Mouse (Mus musculus) hindbrain, embryonic 16.5 days (tissue): ENCODE data around the gene Zfp950. TPM values are rescaled to one million over a fixed set of nuclear protein-coding genes. Genes with fewer than 3 reads are reported as not detected.

ENCODE experiments used
- ATAC-seq: fragments of 200-750 bp; cut with Nextera tagmentation; 2 replicates; pipeline ENCODE4 v1.8.0; 2017; ENCODE audit warnings: moderate TSS enrichment, moderate library complexity
- H3K27ac ChIP-seq: fragments of 300-500 bp; sonication (generic); 2 replicates; pipeline ENCODE4 v1.5.1; 2014; ENCODE audit warnings: low read depth, mild to moderate bottlenecking, control low read depth, low read length, moderate library complexity
- H3K27me3 ChIP-seq: fragments of 300-500 bp; sonication (generic); replicated peaks from 2 replicates; pipeline ENCODE4 v1.6.1; 2014; ENCODE audit warnings: low read length; ENCODE audit not compliant: control insufficient read depth, insufficient read depth
- H3K36me3 ChIP-seq: fragments of 300-500 bp; sonication (generic); 2 replicates; pipeline ENCODE4 v1.6.1; 2014; ENCODE audit warnings: mild to moderate bottlenecking, low read length, moderate library complexity, mixed read lengths; ENCODE audit not compliant: control insufficient read depth, insufficient read depth
- H3K4me1 ChIP-seq: fragments of 300-500 bp; sonication (generic); 2 replicates; pipeline ENCODE4 v1.6.1; 2014; ENCODE audit warnings: low read depth, low read length; ENCODE audit not compliant: control insufficient read depth, insufficient read depth
- H3K4me2 ChIP-seq: fragments of 300-500 bp; sonication (generic); 2 replicates; pipeline ENCODE4 v1.6.1; 2014; ENCODE audit warnings: mild to moderate bottlenecking, low read length, control low read depth, moderate library complexity
- H3K4me3 ChIP-seq: fragments of 300-500 bp; sonication (generic); 2 replicates; pipeline ENCODE4 v1.5.1; 2014; ENCODE audit warnings: mild to moderate bottlenecking, low read length, control low read depth, moderate library complexity
- H3K9ac ChIP-seq: fragments of 300-500 bp; sonication (generic); 2 replicates; pipeline ENCODE4 v1.6.1; 2014; ENCODE audit warnings: low read depth, mild to moderate bottlenecking, control low read depth, low read length, moderate library complexity
- H3K9me3 ChIP-seq: fragments of 300-500 bp; sonication (generic); 2 replicates; pipeline ENCODE4 v1.6.1; 2014; ENCODE audit warnings: mild to moderate bottlenecking, low read length, moderate library complexity; ENCODE audit not compliant: control insufficient read depth
- WGBS: fragments of 180-500 bp; shearing (Covaris S2); extraction: QIAGEN DNeasy Blood & Tissue Kit; methylation state at CpG from one replicate; pipeline ENCODE4 v1.1.7; 2014; 5-methylcytosine and 5-hydroxymethylcytosine counted together
- polyA plus RNA-seq: library from polyadenylated mRNA; unstranded; fragments of >200 nt; fragmentation: Nextera tagmentation; extraction: Ambion mirVana; gene quantifications from 2 replicates; pipeline ENCODE4 v1.2.1, GENCODE M21; 2015

Gene Zfp950
- polyA plus RNA-seq, 1 experiment from 2014 or later, result 47.8 TPM

- Histone ChIP-seq H3K4me3 (no peak overlapping the region), H3K4me2 (no peak overlapping the region), H3K27ac (no peak overlapping the region), H3K27me3 (no peaks in the 10 kb centered on the region), H3K9ac (no peak overlapping the region), H3K4me1 (no peaks in the 10 kb centered on the region), H3K36me3 (no peaks in the 10 kb centered on the region), H3K9me3 (no peaks in the 10 kb centered on the region)
- WGBS, result 81% methylated on average over 2 of the region's 2 CpGs
- ATAC-seq, result no peak
Measured at GRCm38 (mm10) chr19:61048646-61049045, 92.0 kb downstream of the Zfp950 start.

- no peaks in the 10 kb centered on the region for H3K4me1 ChIP-seq
- peaks cover 2% of the 10 kb centered on the region; the same call in 1 of the 2 replicates for H3K9me3 ChIP-seq
- H3K36me3 ChIP-seq, result 0 out of 2 replicates have a peak, but pooled peaks cover 3% of the 10 kb centered on the region
- H3K27ac ChIP-seq, result no peak overlapping the region
- no peak overlapping the region for H3K4me2 ChIP-seq
- H3K4me3 ChIP-seq, result no peak overlapping the region
- no peaks in the 10 kb centered on the region for H3K27me3 ChIP-seq
- H3K9ac ChIP-seq, result no peak overlapping the region
- ATAC-seq, result no peak
Measured at GRCm38 (mm10) chr19:61039151-61039550, 101.5 kb downstream of the Zfp950 start.

GRCm38 (mm10) chr19:61031570-61031969, 109.1 kb downstream of the Zfp950 start:
- Histone ChIP-seq H3K27me3 (no peaks in the 10 kb centered on the region), H3K4me2 (no peak overlapping the region), H3K27ac (no peak overlapping the region), H3K4me3 (no peak overlapping the region), H3K36me3 (no peaks in the 10 kb centered on the region), H3K9me3 (no peaks in the 10 kb centered on the region), H3K9ac (no peak overlapping the region), H3K4me1 (no peaks in the 10 kb centered on the region)
- 85% methylated on average over 2 of the region's 2 CpGs for WGBS
- no peak for ATAC-seq

DNA sequence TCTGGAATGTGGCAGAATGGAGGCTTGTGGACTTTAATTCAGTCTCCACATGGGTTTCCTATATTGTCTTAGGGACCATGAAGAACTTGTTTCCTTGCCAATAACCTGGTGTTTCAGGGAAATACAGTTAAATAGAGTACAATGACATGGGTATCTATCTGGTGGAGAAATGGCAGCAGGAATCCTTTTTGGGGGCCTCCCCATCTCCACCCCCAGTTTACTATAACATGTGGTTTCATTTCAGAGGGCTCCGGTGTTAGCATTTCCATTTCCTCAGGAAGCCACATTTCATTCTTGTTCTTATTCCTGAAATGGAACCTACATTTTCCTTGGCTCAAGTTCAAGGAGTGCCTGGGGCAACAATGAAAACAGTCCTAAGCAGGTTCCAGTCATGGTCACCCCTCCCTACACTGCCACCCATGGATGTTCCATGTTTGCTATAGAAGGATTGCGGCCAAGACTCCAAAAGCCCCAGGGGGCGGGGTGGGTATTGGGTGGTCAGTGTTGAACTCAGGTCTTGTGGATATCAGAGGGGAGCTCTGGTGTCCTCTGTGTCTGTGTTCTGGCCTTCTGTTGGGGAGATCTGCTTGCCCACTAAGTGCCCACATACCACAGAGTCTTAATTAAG, 118.6 kb downstream of the Zfp950 start:
- Histone ChIP-seq H3K4me2 (no peak overlapping the region), H3K9me3 (no peaks in the 10 kb centered on the region), H3K36me3 (no peaks in the 10 kb centered on the region), H3K27me3 (no peaks in the 10 kb centered on the region), H3K9ac (no peak overlapping the region), H3K4me1 (no peaks in the 10 kb centered on the region), H3K4me3 (no peak overlapping the region), H3K27ac (no peak overlapping the region)
- no peak for ATAC-seq
- 87% methylated on average over 3 of the region's 3 CpGs for WGBS

- Histone ChIP-seq H3K36me3 (no peaks in the 10 kb centered on the region), H3K9ac (no peak overlapping the region), H3K4me1 (no peaks in the 10 kb centered on the region), H3K4me3 (no peak overlapping the region), H3K27me3 (no peaks in the 10 kb centered on the region), H3K4me2 (no peak overlapping the region), H3K27ac (no peak overlapping the region), H3K9me3 (no peaks in the 10 kb centered on the region)
- 52% methylated on average over 2 of the region's 2 CpGs for WGBS
- ATAC-seq, result no peak
Measured at GRCm38 (mm10) chr19:61021502-61021901, 119.1 kb downstream of the Zfp950 start.

GRCm38 (mm10) chr19:61017477-61018266, 123.0 kb downstream of the Zfp950 start:
- ATAC-seq, result no peak
- no peak overlapping the region for H3K27ac ChIP-seq
- 100% methylated on average over 1 of the region's 1 CpGs for WGBS
- H3K36me3 ChIP-seq, result no peaks in the 10 kb centered on the region
- H3K9me3 ChIP-seq, result no peaks in the 10 kb centered on the region
- H3K27me3 ChIP-seq, result no peaks in the 10 kb centered on the region
- no peak overlapping the region for H3K4me2 ChIP-seq
- H3K4me3 ChIP-seq, result no peak overlapping the region
- no peaks in the 10 kb centered on the region for H3K4me1 ChIP-seq
- no peak overlapping the region for H3K9ac ChIP-seq

DNA sequence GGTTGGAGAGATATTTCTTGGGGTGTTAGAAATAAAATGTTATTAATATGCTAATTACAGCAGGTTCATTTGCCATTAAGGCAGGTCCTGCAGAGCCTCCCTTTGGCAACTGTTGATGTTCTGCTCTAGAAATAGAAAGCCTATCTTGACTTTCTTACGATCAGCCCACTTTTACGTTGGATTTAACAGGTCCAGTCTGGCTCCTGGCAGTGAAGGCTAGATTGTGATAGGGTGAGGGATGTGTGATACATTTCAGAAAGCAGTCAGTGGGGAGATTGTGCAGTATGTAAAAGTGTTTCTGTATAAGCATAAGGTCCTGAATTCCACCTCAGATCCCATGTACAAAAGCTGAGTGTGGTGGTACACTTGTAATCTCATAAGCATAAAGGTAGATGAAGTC, 131.4 kb downstream of the Zfp950 start:
- no peaks in the 10 kb centered on the region for H3K9me3 ChIP-seq
- H3K4me2 ChIP-seq, result no peak overlapping the region
- H3K36me3 ChIP-seq, result no peaks in the 10 kb centered on the region
- WGBS, result 85% methylated on average over 2 of the region's 2 CpGs
- ATAC-seq, result no peak
- H3K27ac ChIP-seq, result no peak overlapping the region
- no peak overlapping the region for H3K9ac ChIP-seq
- H3K4me3 ChIP-seq, result no peak overlapping the region
- no peaks in the 10 kb centered on the region for H3K27me3 ChIP-seq
- no peaks in the 10 kb centered on the region for H3K4me1 ChIP-seq

Other genes starting within 250 kb of the Zfp950 start
- 0.28 TPM in 1 of 2 replicates, not detected in the other for gene Gm7102, start 35.5 kb upstream of the Zfp950 start, polyA plus RNA-seq
- gene Gm6020, start 43.0 kb upstream of the Zfp950 start, polyA plus RNA-seq, result not detected in 2 replicates
- 67.9 and 69.4 TPM in 2 replicates for gene Csf2ra, start 87.6 kb upstream of the Zfp950 start, polyA plus RNA-seq
- gene Gm21060, start 156.2 kb upstream of the Zfp950 start, polyA plus RNA-seq, result not detected in 2 replicates